Mouse (Mus musculus) liver, embryonic 14.5 days (tissue): ENCODE measurements around the gene Gm36079. TPM values are rescaled to one million over a fixed set of nuclear protein-coding genes. Genes with fewer than 3 reads are reported as not detected.
"Not testable (repeated sequence)": the region's sequence is repeated elsewhere in the genome, so short reads cannot be mapped to it uniquely, and the experiment has no call there.

Experiments used
- ATAC-seq: fragments of 200-750 bp; cut with Nextera tagmentation; 2 replicates; pipeline ENCODE4 v1.8.0; 2017; ENCODE audit warnings: moderate number of reproducible peaks, mild to moderate bottlenecking, moderate library complexity; ENCODE audit not compliant: insufficient read depth
- DNase-seq, 3 experiments: peaks; one replicate each; pipeline ENCODE4 v3.0.0-alpha.2; 2012 to 2013; ENCODE audit warnings: low read depth in 3 of 3, low spot score in 3 of 3
- H3K27ac ChIP-seq: fragments of 300-500 bp; sonication (generic); 2 replicates; pipeline ENCODE4 v1.5.1; 2014; ENCODE audit warnings: moderate library complexity, mild to moderate bottlenecking, control low read depth, inconsistent platforms
- H3K27me3 ChIP-seq: fragments of 300-500 bp; sonication (generic); 2 replicates; pipeline ENCODE4 v1.6.1; 2014; ENCODE audit warnings: mild to moderate bottlenecking, low read length, moderate library complexity; ENCODE audit not compliant: control insufficient read depth, insufficient read depth
- H3K36me3 ChIP-seq: fragments of 300-500 bp; sonication (generic); replicated peaks from 2 replicates; pipeline ENCODE4 v1.6.1; 2014; ENCODE audit warnings: low read depth; ENCODE audit not compliant: control insufficient read depth, insufficient read depth
- H3K4me1 ChIP-seq, 2 experiments: fragments of 200-500 bp in 1 of 2; fragments of 300-500 bp in 1 of 2; sonication (generic) in 1 of 2; replicated peaks; 2 replicates each; pipeline ENCODE4 v1.6.1; 2012 to 2014; ENCODE audit warnings: antibody characterized with exemption in 1 of 2, inconsistent platforms in 1 of 2, low read length in 1 of 2; ENCODE audit not compliant: control insufficient read depth in 2 of 2, insufficient read depth in 2 of 2
- H3K4me2 ChIP-seq: fragments of 300-500 bp; sonication (generic); 2 replicates; pipeline ENCODE4 v1.6.1; 2014; ENCODE audit warnings: low read depth, mild to moderate bottlenecking, control low read depth, moderate library complexity
- H3K4me3 ChIP-seq, 2 experiments: fragments of 200-500 bp in 1 of 2; fragments of 300-500 bp in 1 of 2; sonication (generic) in 1 of 2; 2 replicates each; pipeline ENCODE4 v1.5.1; 2012 to 2014; ENCODE audit warnings: low read depth in 2 of 2, low read length in 2 of 2, mild to moderate bottlenecking in 2 of 2, control low read depth in 1 of 2, inconsistent platforms in 1 of 2, moderate library complexity in 1 of 2; ENCODE audit not compliant: insufficient read depth in 1 of 2
- H3K9ac ChIP-seq: fragments of 300-500 bp; sonication (generic); replicated peaks from 2 replicates; pipeline ENCODE4 v1.6.1; 2014; ENCODE audit warnings: mild to moderate bottlenecking, control low read depth, moderate library complexity
- H3K9me3 ChIP-seq: fragments of 300-500 bp; sonication (generic); 2 replicates; pipeline ENCODE4 v1.6.1; 2016; ENCODE audit warnings: low read length, mixed read lengths; ENCODE audit not compliant: control insufficient read depth
- CTCF ChIP-seq: IDR thresholded peaks from 2 replicates; pipeline ENCODE4 v1.5.1; 2016; ENCODE audit warnings: antibody characterized with exemption, low read depth, control low read depth
- WGBS: fragments of 180-500 bp; shearing (Covaris S2); extraction: QIAGEN DNeasy Blood & Tissue Kit; methylation state at CpG from one replicate; pipeline ENCODE4 v1.1.7; 2014; ENCODE audit not compliant: insufficient replicate concordance; 5-methylcytosine and 5-hydroxymethylcytosine counted together
- polyA plus RNA-seq, 2 experiments: library from polyadenylated mRNA; depleted of rRNA in 1 of 2; stranded (reverse) in 1 of 2; unstranded in 1 of 2; fragments of >200 nt; fragmentation: Nextera tagmentation in 1 of 2; extraction: Ambion mirVana in 1 of 2; gene quantifications; 2 replicates each; pipeline versions ENCODE4 v1.2.1 to v1.2.3; 2012 to 2014

Gm36079 gene
- polyA plus RNA-seq, 2 experiments: not detected

DNA sequence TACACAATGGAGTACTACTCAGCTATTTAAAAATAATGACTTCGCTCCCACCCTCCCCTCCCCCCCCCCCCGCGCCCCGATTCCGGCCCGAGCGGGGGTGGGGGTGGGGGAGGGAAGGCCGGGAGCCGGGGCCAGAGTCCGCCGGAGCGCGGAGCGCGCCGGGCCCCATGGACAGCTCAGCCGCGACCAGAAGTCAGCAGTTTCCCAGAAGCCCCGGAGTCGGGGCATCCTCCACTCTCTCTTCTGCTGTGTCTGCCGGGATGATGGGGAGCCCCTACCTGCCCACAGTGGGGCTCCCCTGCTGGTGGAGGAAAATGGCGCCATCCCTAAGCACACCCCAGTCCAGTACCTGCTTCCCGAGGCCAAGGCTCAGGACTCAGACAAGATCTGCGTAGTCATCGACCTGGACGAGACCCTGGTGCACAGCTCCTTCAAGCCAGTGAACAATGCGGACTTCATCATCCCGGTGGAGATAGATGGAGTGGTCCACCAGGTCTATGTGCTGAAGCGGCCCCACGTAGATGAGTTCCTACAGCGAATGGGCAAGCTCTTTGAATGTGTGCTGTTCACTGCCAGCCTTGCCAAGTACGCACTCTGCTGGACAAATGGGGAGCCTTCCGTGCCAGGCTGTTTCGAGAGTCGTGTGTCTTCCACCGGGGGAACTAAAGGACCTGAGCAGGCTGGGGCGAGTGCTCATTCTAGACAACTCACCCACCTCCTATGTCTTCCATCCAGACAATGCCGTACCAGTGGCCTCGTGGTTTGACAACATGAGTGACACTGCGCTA lies 19.8 kb upstream of the Gm36079 start:
- not testable (repeated sequence) for H3K36me3 ChIP-seq, DNase-seq, H3K27ac ChIP-seq, H3K9ac ChIP-seq, H3K4me3 ChIP-seq, H3K4me1 ChIP-seq, H3K27me3 ChIP-seq, H3K4me2 ChIP-seq, H3K9me3 ChIP-seq, ATAC-seq
- WGBS: 2% methylated on average over 11 of the region's 40 CpGs

DNA sequence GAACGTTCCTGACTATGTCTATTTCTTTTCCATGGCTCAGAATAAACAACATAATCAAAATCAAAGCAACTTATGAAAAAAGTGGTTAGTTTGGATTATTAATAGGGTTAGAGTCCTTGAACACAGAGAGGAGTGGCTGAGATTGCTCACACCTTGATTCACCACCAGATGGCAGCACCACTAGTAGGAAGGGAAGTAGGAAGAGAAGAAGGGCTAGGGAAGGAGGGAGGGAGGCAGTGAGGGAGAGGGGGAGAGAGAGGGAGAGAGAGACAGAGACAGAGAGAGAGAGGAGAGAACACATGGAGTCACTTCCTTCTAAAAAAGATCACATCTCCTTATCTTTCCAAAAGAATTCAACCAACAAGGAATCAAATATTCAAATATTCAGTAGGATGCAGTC lies 14.3 kb upstream of the Gm36079 start:
- H3K4me2 ChIP-seq, ATAC-seq, H3K36me3 ChIP-seq, H3K4me1 ChIP-seq, H3K9me3 ChIP-seq, H3K27ac ChIP-seq, H3K4me3 ChIP-seq, H3K9ac ChIP-seq, DNase-seq, H3K27me3 ChIP-seq: not testable (repeated sequence)
- peak; percentile 40 for TF ChIP-seq CTCF
- no CpG with 5 or more reads among the region's 1 CpGs for WGBS

DNA sequence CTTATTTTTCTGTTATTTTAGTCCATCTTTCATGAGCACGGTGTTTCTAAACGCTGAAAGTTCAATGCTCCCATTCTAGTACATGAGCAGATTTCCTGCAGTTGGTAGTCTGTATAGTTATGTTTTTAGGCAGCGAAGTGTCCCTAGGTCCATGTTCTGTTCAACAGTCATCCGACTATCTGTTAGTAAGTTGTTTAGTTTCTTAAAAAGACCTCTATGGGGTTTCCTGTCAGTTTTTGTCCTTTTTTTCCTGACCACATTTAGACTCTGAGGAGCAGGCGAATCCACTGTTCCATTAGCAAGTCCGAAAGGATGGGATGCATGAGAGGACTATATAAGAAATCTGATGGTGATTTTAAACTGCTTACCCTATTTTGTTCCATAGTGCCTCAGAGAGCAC lies 11.1 kb upstream of the Gm36079 start:
- not testable (repeated sequence) for H3K36me3 ChIP-seq, ATAC-seq, DNase-seq, H3K4me1 ChIP-seq, H3K27ac ChIP-seq, H3K4me2 ChIP-seq, H3K9ac ChIP-seq, H3K9me3 ChIP-seq, H3K4me3 ChIP-seq, H3K27me3 ChIP-seq
- 7% methylated on average over 6 of the region's 6 CpGs for WGBS

DNA sequence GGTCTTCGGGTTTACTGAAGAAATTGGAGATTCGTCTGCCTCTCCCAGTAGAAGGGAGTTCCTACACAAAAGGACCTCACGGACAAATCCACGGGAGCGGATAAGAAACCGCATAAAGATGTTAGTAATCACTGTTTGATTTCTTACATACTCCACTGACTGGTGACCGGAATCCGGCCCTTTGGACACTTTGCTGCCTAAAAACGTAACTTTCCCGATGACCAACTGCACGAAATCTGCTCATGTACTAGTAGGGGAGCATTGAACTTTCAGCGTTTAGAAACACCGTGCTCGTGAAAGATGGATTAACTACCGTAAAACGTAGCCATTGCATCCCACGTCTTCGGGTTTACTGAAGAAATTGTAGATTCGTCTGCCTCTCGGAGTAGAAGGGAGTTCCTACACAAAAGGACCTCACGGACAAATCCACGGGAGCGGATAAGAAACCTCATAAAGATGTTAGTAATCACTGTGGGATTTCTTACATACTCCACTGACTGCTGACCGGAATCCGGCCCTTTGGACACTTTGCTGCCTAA lies 9.8 kb upstream of the Gm36079 start:
- WGBS: 3% methylated on average over 23 of the region's 25 CpGs
- not testable (repeated sequence) for H3K9ac ChIP-seq, H3K4me2 ChIP-seq, H3K27me3 ChIP-seq, H3K36me3 ChIP-seq, H3K27ac ChIP-seq, H3K4me1 ChIP-seq, DNase-seq, H3K9me3 ChIP-seq, H3K4me3 ChIP-seq, ATAC-seq

DNA sequence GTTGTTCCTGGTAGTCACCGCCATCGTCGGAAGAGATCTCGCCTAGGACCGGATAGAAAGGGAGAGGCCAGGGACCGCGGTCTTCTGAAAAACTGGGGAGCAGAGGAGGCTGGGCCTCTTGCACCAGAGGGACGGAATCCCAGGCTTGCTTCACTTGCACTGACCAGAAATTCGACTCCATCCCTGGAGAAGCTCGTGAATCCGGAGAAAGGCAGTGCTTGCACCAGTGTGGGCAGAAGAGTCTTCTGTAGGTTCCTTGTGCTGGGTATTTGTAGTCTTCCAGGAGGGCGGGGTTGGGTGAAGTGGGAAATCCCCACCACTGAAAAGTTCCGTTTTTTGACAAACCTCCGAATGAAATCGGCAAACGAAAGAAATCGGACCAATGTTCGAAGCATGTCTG lies 8.3 kb upstream of the Gm36079 start:
- not testable (repeated sequence) for H3K36me3 ChIP-seq, H3K4me2 ChIP-seq, H3K4me3 ChIP-seq, H3K4me1 ChIP-seq, H3K27ac ChIP-seq, DNase-seq, ATAC-seq, H3K9me3 ChIP-seq, H3K27me3 ChIP-seq, H3K9ac ChIP-seq
- WGBS: 3% methylated on average over 5 of the region's 18 CpGs

DNA sequence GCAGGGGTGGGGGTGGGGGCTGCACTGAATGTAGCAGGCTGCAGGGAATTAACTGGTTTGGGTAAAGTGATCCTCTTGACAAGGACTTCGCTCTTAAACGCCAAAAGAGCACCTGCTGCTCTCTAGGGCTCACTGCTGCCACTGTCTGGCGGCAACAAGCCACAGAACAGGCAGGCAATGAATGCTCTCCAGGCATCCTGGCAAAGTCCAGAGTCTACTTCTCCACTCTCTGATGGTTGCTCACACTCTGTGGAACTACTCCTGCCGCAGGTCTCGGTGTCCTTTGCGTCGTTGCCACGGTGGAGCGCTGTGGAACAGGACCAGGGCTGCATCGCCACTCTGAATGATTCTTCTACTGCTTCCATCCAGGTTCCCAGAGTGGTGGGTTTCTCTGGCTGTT lies 7.8 kb upstream of the Gm36079 start:
- H3K4me2 ChIP-seq, H3K27ac ChIP-seq, H3K4me3 ChIP-seq, H3K9me3 ChIP-seq, ATAC-seq, H3K27me3 ChIP-seq, DNase-seq, H3K4me1 ChIP-seq, H3K36me3 ChIP-seq, H3K9ac ChIP-seq: not testable (repeated sequence)
- WGBS: 5% methylated on average over 3 of the region's 10 CpGs

DNA sequence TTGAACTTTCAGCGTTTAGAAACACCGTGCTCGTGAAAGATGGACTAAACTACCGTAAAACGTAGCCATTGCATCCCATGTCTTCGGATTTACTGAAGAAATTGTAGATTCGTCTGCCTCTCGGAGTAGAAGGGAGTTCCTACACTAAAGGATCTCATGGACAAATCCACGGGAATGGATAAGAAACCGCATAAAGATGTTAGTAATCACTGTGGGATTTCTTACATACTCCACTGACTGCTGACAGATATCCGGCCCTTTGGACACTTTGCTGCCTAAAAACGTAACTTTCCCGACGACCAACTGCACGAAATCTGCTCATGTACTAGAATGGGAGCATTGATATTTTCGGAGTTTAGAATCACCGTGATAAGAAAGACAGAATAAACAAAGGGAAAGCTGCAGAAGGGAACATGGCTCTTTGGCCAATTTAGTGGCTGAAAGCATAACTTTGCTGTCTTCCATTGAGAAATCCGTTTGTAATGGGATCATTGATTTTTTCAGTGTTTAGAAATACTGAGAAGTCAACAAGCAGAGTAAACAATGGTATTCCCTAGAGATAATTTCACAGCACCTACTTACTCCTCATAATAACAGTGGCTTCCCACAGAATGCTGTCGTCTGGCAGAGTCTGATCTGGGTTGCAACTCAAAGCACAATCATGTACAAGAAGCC lies 6.8 kb upstream of the Gm36079 start:
- H3K27me3 ChIP-seq, H3K36me3 ChIP-seq, DNase-seq, H3K4me3 ChIP-seq, H3K27ac ChIP-seq, H3K4me1 ChIP-seq, H3K9ac ChIP-seq, ATAC-seq, H3K9me3 ChIP-seq, H3K4me2 ChIP-seq: not testable (repeated sequence)
- WGBS: 2% methylated on average over 16 of the region's 19 CpGs

DNA sequence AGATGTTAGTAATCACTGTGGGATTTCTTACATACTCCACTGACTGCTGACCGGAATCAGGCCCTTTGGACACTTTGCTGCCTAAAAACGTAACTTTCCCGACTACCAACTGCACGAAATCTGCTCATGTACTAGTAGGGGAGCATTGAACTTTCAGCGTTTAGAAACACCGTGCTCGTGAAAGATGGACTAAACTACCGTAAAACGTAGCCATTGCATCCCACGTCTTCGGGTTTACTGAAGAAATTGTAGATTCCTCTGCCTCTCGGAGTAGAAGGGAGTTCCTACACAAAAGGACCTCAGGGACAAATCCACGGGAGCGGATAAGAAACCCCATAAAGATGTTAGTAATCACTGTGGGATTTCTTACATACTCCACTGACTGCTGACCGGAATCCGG lies 4.9 kb upstream of the Gm36079 start:
- not testable (repeated sequence) for H3K27me3 ChIP-seq, H3K36me3 ChIP-seq, DNase-seq, H3K9me3 ChIP-seq, H3K27ac ChIP-seq, H3K9ac ChIP-seq, H3K4me1 ChIP-seq, H3K4me2 ChIP-seq, H3K4me3 ChIP-seq, ATAC-seq
- 1% methylated on average over 12 of the region's 16 CpGs for WGBS
